Mouse (Mus musculus): ENCODE data around the gene Hgd. TPM values are rescaled to one million over a fixed set of nuclear protein-coding genes. Genes with fewer than 3 reads are reported as not detected.
A peak's percentile ranks its signal among the peaks of the same experiment; 100 is the strongest.

Hgd gene
- polyA plus RNA-seq, 1 experiment = 426 TPM

DNA sequence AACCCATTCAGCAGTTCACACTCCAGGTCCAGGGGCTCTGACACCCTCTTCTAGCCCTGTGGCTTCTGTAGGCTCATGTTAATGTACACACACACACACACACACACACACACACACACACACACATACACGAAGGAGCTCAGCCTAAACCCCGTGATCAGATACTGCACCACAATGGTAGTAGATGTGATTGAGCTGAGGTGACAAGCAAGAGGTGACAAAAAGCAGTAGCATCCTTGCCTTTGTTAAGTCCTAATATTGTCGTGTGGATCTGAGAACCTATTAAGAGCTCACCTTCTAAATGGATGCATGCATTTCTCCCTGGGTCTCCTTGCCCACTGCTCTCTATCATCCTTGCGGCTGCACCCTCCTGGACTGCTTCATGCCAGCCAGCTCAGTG, 698 bp downstream of the Hgd start:
- peak; percentile 33 for DNase-seq
- Histone ChIP-seq H3K27ac (ENCODE audit: insufficient read depth, low read depth, low read length) (peak overlapping the region; percentile 100), H3K4me1 (ENCODE audit: control insufficient read depth, insufficient read depth, low read length) (peaks cover 21% of the 10 kb centered on the region), H3K4me3 (ENCODE audit: insufficient read depth, low read depth, low read length) (peak overlapping the region; percentile 60), H3K27me3 (replicated peaks; ENCODE audit: control insufficient read depth, insufficient read depth, low read length) (no peaks in the 10 kb centered on the region), H3K36me3 (ENCODE audit: control insufficient read depth, insufficient read depth, low read length) (no peaks in the 10 kb centered on the region; the same call in 1 of the 2 replicates)
- 54% methylated on average over 4 of the region's 4 CpGs for WGBS
- TF ChIP-seq CTCF (conservative IDR thresholded peaks at IDR 0.05; ENCODE audit: insufficient read depth, insufficient read length, low read depth, low read length) (no peak), POLR2A (IDR thresholded peaks at IDR 0.05; ENCODE audit: low read depth, low read length) (no peak)

DNA sequence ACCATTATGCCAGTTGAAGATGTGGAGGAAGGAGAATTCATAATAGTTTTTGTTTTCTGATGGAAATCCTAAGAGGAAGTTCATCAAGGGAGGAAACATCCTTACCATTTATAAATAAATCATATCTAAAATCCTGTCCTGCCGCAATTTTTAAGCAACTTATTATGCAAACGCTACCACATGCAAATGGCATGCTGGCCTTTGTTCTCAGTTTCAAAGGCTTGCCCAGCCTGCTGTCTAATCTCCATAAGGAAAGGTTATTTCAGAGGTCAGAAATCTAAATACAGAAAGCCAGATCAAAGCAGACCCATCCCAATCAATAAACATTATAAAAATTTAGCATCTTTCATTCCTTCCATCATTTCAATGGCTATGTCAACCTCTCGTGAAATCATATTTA, 1.9 kb downstream of the Hgd start:
- WGBS = 56% methylated on average over 3 of the region's 3 CpGs
- Histone ChIP-seq H3K4me3 (ENCODE audit: insufficient read depth, low read depth, low read length) (peak overlapping the region; percentile 61), H3K27me3 (replicated peaks; ENCODE audit: control insufficient read depth, insufficient read depth, low read length) (no peaks in the 10 kb centered on the region), H3K27ac (ENCODE audit: insufficient read depth, low read depth, low read length) (peak overlapping the region; percentile 100), H3K4me1 (ENCODE audit: control insufficient read depth, insufficient read depth, low read length) (peaks cover 21% of the 10 kb centered on the region), H3K36me3 (ENCODE audit: control insufficient read depth, insufficient read depth, low read length) (no peaks in the 10 kb centered on the region; the same call in 1 of the 2 replicates)
- TF ChIP-seq CTCF (conservative IDR thresholded peaks at IDR 0.05; ENCODE audit: insufficient read depth, insufficient read length, low read depth, low read length) = no peak
- TF ChIP-seq POLR2A (IDR thresholded peaks at IDR 0.05; ENCODE audit: low read depth, low read length) = no peak
- peak; percentile 58 for DNase-seq

DNA sequence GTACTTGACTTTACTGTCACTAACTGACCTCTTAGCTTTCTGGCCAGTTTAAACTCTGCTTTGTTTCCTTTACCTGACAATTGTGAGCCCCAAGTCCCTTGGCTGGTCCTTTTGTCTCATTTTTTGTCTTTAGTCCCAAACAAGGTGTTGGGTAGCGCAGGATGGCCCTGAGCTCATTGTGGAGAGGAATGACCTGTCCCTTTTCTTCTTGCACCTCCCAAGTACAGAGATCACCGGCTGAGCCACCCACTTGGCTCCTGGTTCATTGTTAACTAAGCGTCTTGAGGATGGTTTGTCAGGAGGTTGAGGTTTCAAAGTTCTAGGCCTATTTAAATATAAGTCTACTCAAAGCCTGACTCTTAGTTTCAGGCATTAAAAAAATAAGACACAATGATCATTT, 3.4 kb downstream of the Hgd start:
- peak; percentile 90 for DNase-seq
- H3K4me3 ChIP-seq (ENCODE audit: insufficient read depth, low read depth, low read length) = no peak overlapping the region
- H3K27me3 ChIP-seq (replicated peaks; ENCODE audit: control insufficient read depth, insufficient read depth, low read length) = no peaks in the 10 kb centered on the region
- TF ChIP-seq POLR2A (IDR thresholded peaks at IDR 0.05; ENCODE audit: low read depth, low read length) = no peak
- no peaks in the 10 kb centered on the region; the same call in 1 of the 2 replicates for H3K36me3 ChIP-seq (ENCODE audit: control insufficient read depth, insufficient read depth, low read length)
- 74% methylated on average over 3 of the region's 3 CpGs for WGBS
- peak overlapping the region; percentile 98 for H3K27ac ChIP-seq (ENCODE audit: insufficient read depth, low read depth, low read length)
- H3K4me1 ChIP-seq (ENCODE audit: control insufficient read depth, insufficient read depth, low read length) = peaks cover 21% of the 10 kb centered on the region

DNA sequence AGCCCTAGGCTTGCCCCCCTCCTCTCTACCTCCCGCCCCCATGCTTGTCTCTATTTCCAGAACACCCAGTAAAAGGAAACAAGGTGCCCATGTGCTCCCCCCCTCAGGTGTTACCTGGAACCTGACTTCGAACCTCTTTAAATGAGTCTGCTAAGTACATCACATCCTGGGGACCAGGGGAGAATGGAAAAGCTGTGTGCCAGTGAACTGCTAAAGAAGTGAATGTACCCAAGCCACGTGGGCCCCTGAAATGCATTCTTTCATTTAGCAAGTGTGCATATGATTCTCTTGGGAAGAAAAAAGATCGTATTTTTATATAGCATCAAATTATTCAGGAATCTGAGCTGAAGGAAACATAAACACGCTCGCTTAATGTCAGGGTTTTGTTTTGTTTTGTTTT, 3.8 kb downstream of the Hgd start:
- TF ChIP-seq CTCF (conservative IDR thresholded peaks at IDR 0.05; ENCODE audit: insufficient read depth, insufficient read length, low read depth, low read length) = no peak
- TF ChIP-seq POLR2A (IDR thresholded peaks at IDR 0.05; ENCODE audit: low read depth, low read length) = no peak
- H3K36me3 ChIP-seq (ENCODE audit: control insufficient read depth, insufficient read depth, low read length) = no peaks in the 10 kb centered on the region; the same call in 1 of the 2 replicates
- DNase-seq = peak; percentile 20
- WGBS = 35% methylated on average over 6 of the region's 6 CpGs
- peak overlapping the region; percentile 98 for H3K27ac ChIP-seq (ENCODE audit: insufficient read depth, low read depth, low read length)
- H3K27me3 ChIP-seq (replicated peaks; ENCODE audit: control insufficient read depth, insufficient read depth, low read length) = no peaks in the 10 kb centered on the region
- peak overlapping the region; percentile 53 for H3K4me3 ChIP-seq (ENCODE audit: insufficient read depth, low read depth, low read length)
- H3K4me1 ChIP-seq (ENCODE audit: control insufficient read depth, insufficient read depth, low read length) = peaks cover 18% of the 10 kb centered on the region; the same call in 1 of the 2 replicates

DNA sequence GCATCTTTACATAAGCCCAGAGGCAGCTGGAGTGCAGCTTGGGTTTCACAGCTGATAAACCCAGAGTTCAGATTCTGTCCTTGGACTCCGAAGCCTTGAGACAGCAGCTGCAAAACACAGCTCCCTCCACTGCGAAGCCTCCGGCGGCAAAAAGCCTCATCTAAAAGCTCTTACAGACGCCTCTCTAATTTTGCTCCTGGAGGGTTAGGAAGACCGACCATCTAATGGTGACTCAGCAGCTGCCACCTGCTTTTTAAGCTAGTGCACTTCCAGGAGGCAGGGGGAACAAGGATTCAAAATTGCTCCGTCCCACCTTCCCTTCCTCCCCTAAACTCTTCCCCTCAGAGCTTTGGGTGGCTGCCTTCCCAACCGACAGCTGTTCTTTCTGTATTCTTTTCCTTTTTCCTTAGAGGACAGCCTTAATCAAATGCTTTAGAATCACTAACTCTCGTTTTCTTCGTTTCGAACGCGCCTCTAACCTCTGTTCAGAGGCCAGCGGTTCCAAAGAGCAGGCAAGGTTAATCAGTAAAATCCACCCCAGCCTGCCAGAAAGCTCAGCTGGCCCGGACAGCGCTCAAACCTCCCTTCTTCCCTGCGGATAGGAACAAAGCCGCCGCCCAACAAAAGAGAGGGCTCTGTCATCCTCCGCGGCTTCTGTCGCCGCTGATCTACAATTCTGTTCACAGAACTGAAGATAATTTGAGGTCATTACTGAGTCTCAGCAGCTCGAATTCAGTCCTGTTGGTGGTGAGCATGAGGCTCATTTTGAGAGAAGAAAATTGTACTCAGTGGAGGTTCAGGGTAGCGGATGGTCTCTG, 4.5 kb downstream of the Hgd start:
- Histone ChIP-seq H3K27ac (ENCODE audit: insufficient read depth, low read depth, low read length) (peak overlapping the region; percentile 98), H3K27me3 (replicated peaks; ENCODE audit: control insufficient read depth, insufficient read depth, low read length) (no peaks in the 10 kb centered on the region), H3K36me3 (ENCODE audit: control insufficient read depth, insufficient read depth, low read length) (no peaks in the 10 kb centered on the region; the same call in 1 of the 2 replicates), H3K4me1 (ENCODE audit: control insufficient read depth, insufficient read depth, low read length) (peaks cover 15% of the 10 kb centered on the region; the same call in 1 of the 2 replicates), H3K4me3 (ENCODE audit: insufficient read depth, low read depth, low read length) (peak overlapping the region; percentile 53)
- DNase-seq = peak; percentile 93
- TF ChIP-seq CTCF (conservative IDR thresholded peaks at IDR 0.05; ENCODE audit: insufficient read depth, insufficient read length, low read depth, low read length) (no peak), POLR2A (IDR thresholded peaks at IDR 0.05; ENCODE audit: low read depth, low read length) (no peak)
- WGBS = 6% methylated on average over 25 of the region's 25 CpGs

- H3K36me3 ChIP-seq (ENCODE audit: control insufficient read depth, insufficient read depth, low read length) = no peaks in the 10 kb centered on the region; the same call in 1 of the 2 replicates
- DNase-seq = no peak
- 63% methylated on average over 8 of the region's 8 CpGs for whole genome bisulfite sequencing
- peaks cover 12% of the 10 kb centered on the region; the same call in 1 of the 2 replicates for H3K4me1 ChIP-seq (ENCODE audit: control insufficient read depth, insufficient read depth, low read length)
- TF ChIP-seq CTCF (conservative IDR thresholded peaks at IDR 0.05; ENCODE audit: insufficient read depth, insufficient read length, low read depth, low read length) (no peak), POLR2A (IDR thresholded peaks at IDR 0.05; ENCODE audit: low read depth, low read length) (no peak)
- peak overlapping the region; percentile 35; the same call in 1 of the 2 replicates for H3K27ac ChIP-seq (ENCODE audit: insufficient read depth, low read depth, low read length)
- no peak overlapping the region; the same call in 1 of the 2 replicates for H3K4me3 ChIP-seq (ENCODE audit: insufficient read depth, low read depth, low read length)
- H3K27me3 ChIP-seq (replicated peaks; ENCODE audit: control insufficient read depth, insufficient read depth, low read length) = no peaks in the 10 kb centered on the region
Observed at GRCm38 (mm10) chr16:37585129-37585563, 5.2 kb downstream of the Hgd start.

- DNase-seq = peak; percentile 50
- Histone ChIP-seq H3K4me3 (ENCODE audit: insufficient read depth, low read depth, low read length) (no peak overlapping the region), H3K27ac (ENCODE audit: insufficient read depth, low read depth, low read length) (no peak overlapping the region), H3K27me3 (replicated peaks; ENCODE audit: control insufficient read depth, insufficient read depth, low read length) (no peaks in the 10 kb centered on the region), H3K4me1 (ENCODE audit: control insufficient read depth, insufficient read depth, low read length) (no peaks in the 10 kb centered on the region), H3K36me3 (ENCODE audit: control insufficient read depth, insufficient read depth, low read length) (peaks cover 10% of the 10 kb centered on the region)
- TF ChIP-seq POLR2A (IDR thresholded peaks at IDR 0.05; ENCODE audit: low read depth, low read length) (no peak), CTCF (conservative IDR thresholded peaks at IDR 0.05; ENCODE audit: insufficient read depth, insufficient read length, low read depth, low read length) (no peak)
- 86% methylated on average over 3 of the region's 3 CpGs for WGBS
Observed at GRCm38 (mm10) chr16:37590921-37591320, 11.0 kb downstream of the Hgd start.
